8 mouse cellular contexts compared by ENCODE assay signal in the genomic region with DNA sequence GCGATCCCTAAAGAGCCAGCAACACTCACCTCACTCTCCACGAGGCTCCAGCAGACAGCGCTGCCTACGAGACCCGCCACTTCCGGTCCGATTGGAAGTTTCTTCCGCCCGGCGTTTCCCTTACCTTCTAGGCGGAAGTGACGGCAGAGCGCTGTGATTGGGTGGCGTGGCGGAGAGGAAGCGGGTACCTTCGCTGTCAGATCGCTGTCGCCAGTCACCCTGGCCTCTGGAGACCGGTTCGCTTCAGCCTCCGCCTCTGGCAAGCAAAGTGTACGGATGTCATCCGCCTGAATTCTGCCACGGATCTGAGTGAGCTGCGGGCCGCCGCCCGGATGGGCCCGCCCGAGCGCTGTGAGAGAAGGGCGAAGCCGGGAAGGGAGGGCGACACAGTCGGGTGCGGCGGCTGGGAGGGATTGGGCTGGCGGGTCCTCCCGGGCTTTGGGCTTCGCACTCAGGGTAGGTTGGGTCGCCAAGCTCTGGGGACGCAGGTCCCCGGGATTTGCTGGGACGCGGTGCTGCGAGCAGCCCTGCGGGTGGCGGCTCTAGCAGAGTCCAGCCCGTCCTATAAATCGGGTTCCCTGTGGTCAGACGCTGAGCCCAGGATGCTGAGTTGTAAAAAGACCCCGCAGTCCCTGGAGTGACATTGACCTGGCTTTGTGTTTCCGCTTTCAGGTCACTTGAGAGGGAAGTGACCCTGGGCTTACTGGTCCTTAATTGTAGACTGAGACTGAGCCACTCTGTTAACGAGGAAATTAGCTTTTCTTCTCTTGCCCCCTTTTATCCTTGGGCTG. TPM values are rescaled to one million over a fixed set of nuclear protein-coding genes. Genes with fewer than 3 reads are reported as not detected.
A peak's percentile ranks its signal among the peaks of the same experiment; 100 is the strongest.
DNase-seq lines count a peak whose midpoint lies in the region; ATAC-seq and TF ChIP-seq lines count a peak whose summit lies in the region.

A gene (plus strand): TSS at position 67 of the 791 bp plus-strand sequence.
A gene (minus strand): TSS at position 93 of the 791 bp plus-strand sequence.

- no peaks in the 10 kb centered on the region for H3K27me3 ChIP-seq in G1E (ENCODE audit: insufficient read depth, low read length)
- H3K27me3 ChIP-seq in forebrain, embryonic 16.5 days (replicated peaks; ENCODE audit: control insufficient read depth, insufficient read depth, low read length): no peaks in the 10 kb centered on the region
- no peaks in the 10 kb centered on the region for H3K27me3 ChIP-seq in lung, embryonic 14.5 days (ENCODE audit: insufficient read depth, low read length)
- H3K27me3 ChIP-seq in thymus, adult 2 months (ENCODE audit: control insufficient read depth, insufficient read depth, low read length): no peaks in the 10 kb centered on the region

- peak within 1 kb of the TSS; percentile 92 for H3K4me3 ChIP-seq in G1E (ENCODE audit: low read depth, low read length)
- peak within 1 kb of the TSS; percentile 93 for H3K4me3 ChIP-seq in forebrain, embryonic 16.5 days (replicated peaks; ENCODE audit: low read length)
- H3K4me3 ChIP-seq in layer of hippocampus, adult 2 months: peak within 1 kb of the TSS; percentile 83
- H3K4me3 ChIP-seq in lung, embryonic 14.5 days (ENCODE audit: low read depth, low read length): peak within 1 kb of the TSS; percentile 78
- H3K4me3 ChIP-seq in olfactory bulb, adult 2 months (ENCODE audit: insufficient read depth, low read depth, low read length): peak within 1 kb of the TSS; percentile 92
- peak within 1 kb of the TSS; percentile 69 for H3K4me3 ChIP-seq in thymus, adult 2 months (ENCODE audit: control insufficient read depth, insufficient read depth, low read length)

- H3K36me3 ChIP-seq in G1E (replicated peaks): peaks cover 56% of the 10 kb centered on the region
- H3K36me3 ChIP-seq in forebrain, embryonic 16.5 days (ENCODE audit: control insufficient read depth, insufficient read depth): peaks cover 2% of the 10 kb centered on the region; the same call in 1 of the 2 replicates
- H3K36me3 ChIP-seq in lung, embryonic 14.5 days (ENCODE audit: insufficient read depth): peaks cover 20% of the 10 kb centered on the region
- peaks cover 10% of the 10 kb centered on the region; the same call in 1 of the 2 replicates for H3K36me3 ChIP-seq in thymus, adult 2 months (ENCODE audit: control insufficient read depth, insufficient read depth, low read length)

- H3K4me2 ChIP-seq in forebrain, embryonic 16.5 days (ENCODE audit: low read length): peak within 1 kb of the TSS; percentile 80
- H3K4me2 ChIP-seq in lung, embryonic 14.5 days: peak within 1 kb of the TSS; percentile 84

- peak; percentile 97 for ATAC-seq in G1E (ENCODE audit: extremely low read depth, insufficient number of reproducible peaks, low FRiP score, poor library complexity, severe bottlenecking)
- ATAC-seq in forebrain, embryonic 16.5 days: peak; percentile 99
- peak; percentile 99 for ATAC-seq in lung, embryonic 14.5 days (ENCODE audit: insufficient read depth)

- H3K9ac ChIP-seq in forebrain, embryonic 16.5 days (replicated peaks; ENCODE audit: low read depth, low read length): peak within 1 kb of the TSS; percentile 95
- peak within 1 kb of the TSS; percentile 75 for H3K9ac ChIP-seq in lung, embryonic 14.5 days

- peak within 1 kb of the TSS; percentile 95 for H3K27ac ChIP-seq in forebrain, embryonic 16.5 days (ENCODE audit: low read length)
- H3K27ac ChIP-seq in layer of hippocampus, adult 2 months: peak within 1 kb of the TSS; percentile 92
- H3K27ac ChIP-seq in lung, embryonic 14.5 days (ENCODE audit: low read depth): peak within 1 kb of the TSS; percentile 87
- peak within 1 kb of the TSS; percentile 85 for H3K27ac ChIP-seq in olfactory bulb, adult 2 months (ENCODE audit: insufficient read depth, low read depth, low read length)
- H3K27ac ChIP-seq in thymus, adult 2 months (ENCODE audit: control insufficient read depth, insufficient read depth, low read length): peak within 1 kb of the TSS; percentile 39

- peaks cover 23% of the 10 kb centered on the region for H3K4me1 ChIP-seq in G1E (ENCODE audit: insufficient read depth, low read depth, low read length)
- H3K4me1 ChIP-seq in forebrain, embryonic 16.5 days (replicated peaks; ENCODE audit: control insufficient read depth, insufficient read depth, low read length): peaks cover 15% of the 10 kb centered on the region
- peaks cover 4% of the 10 kb centered on the region for H3K4me1 ChIP-seq in lung, embryonic 14.5 days (ENCODE audit: insufficient read depth)
- peaks cover 2% of the 10 kb centered on the region; the same call in 1 of the 2 replicates for H3K4me1 ChIP-seq in olfactory bulb, adult 2 months (ENCODE audit: control insufficient read depth, insufficient read depth, low read length)
- peaks cover 3% of the 10 kb centered on the region for H3K4me1 ChIP-seq in thymus, adult 2 months (replicated peaks; ENCODE audit: control insufficient read depth, insufficient read depth, low read length)

- WGBS in forebrain, embryonic 16.5 days: under 1% methylated on average over 55 of the region's 55 CpGs
- under 1% methylated on average over 55 of the region's 55 CpGs for WGBS in lung, embryonic 14.5 days
- WGBS in olfactory bulb, adult 2 months: under 1% methylated on average over 55 of the region's 55 CpGs
- under 1% methylated on average over 55 of the region's 55 CpGs for WGBS in thymus, adult 2 months

- TF ChIP-seq CTCF in G1E (IDR thresholded peaks at IDR 0.05; ENCODE audit: low read depth, low read length): no peak
- 0 out of 2 replicates have a peak, but pooled peaks have one; percentile 7 for TF ChIP-seq CTCF in layer of hippocampus, adult 2 months (conservative IDR thresholded peaks at IDR 0.05)
- no peak for TF ChIP-seq CTCF in lung, embryonic 14.5 days (IDR thresholded peaks at IDR 0.05; ENCODE audit: low read depth)
- no peak for TF ChIP-seq CTCF in olfactory bulb, adult 2 months (IDR thresholded peaks at IDR 0.05; ENCODE audit: insufficient read depth, low read depth, low read length)
- peak; percentile 46; the same call in 1 of the 2 replicates for TF ChIP-seq CTCF in thymus, adult 2 months (IDR thresholded peaks at IDR 0.05; ENCODE audit: borderline replicate concordance, control insufficient read depth, extremely low read depth, insufficient read depth, low read length, poor library complexity)

- H3K9me3 ChIP-seq in G1E (replicated peaks): no peaks in the 10 kb centered on the region
- H3K9me3 ChIP-seq in forebrain, embryonic 16.5 days (ENCODE audit: control insufficient read depth, low read length): no peaks in the 10 kb centered on the region
- no peaks in the 10 kb centered on the region for H3K9me3 ChIP-seq in lung, embryonic 14.5 days (ENCODE audit: low read depth, low read length)

- TF ChIP-seq POLR2A in olfactory bulb, adult 2 months (IDR thresholded peaks at IDR 0.05; ENCODE audit: insufficient read depth, low read depth, low read length): peak; percentile 95
- TF ChIP-seq POLR2A in thymus, adult 2 months (IDR thresholded peaks at IDR 0.05; ENCODE audit: control insufficient read depth, extremely low read depth, insufficient read depth, low read length, poor library complexity): peak; percentile 93

- intact Hi-C loops in heart, postnatal 36 days (cut with DNase I): loop anchor here (10.0 kb wide), 1 partner anchor 522 kb away; a partner anchor contains a TSS

- DNase-seq in G1E (ENCODE audit: low spot score): peak; percentile 94
- peak; percentile 93 to 97 for DNase-seq in cerebellum, adult 18-20 months
- peak; percentile 93 to 94 for DNase-seq in heart, postnatal 36 days
- DNase-seq in layer of hippocampus, adult 2 months (ENCODE audit: low spot score in 2 of 2): peak; percentile 94 to 95
- peak; percentile 99 for DNase-seq in lung, embryonic 14.5 days
- DNase-seq in thymus, adult 2 months: peak; percentile 95

RNA-seq across cellular contexts. Expression of the first gene that starts in this region (rescaled TPM):
- total RNA-seq in G1E (2014; fragmentation: Nextera tagmentation): 42.7 and 59.4 TPM in 2 replicates
- 41.7 and 42.4 TPM in 2 replicates for total RNA-seq in G1E (2017)
- polyA plus RNA-seq in G1E (2012): 2.6 and 2.7 TPM in 2 replicates
- 45.4 and 48.2 TPM in 2 replicates for polyA plus RNA-seq in forebrain, embryonic 16.5 days (2015; fragmentation: Nextera tagmentation; extraction: Ambion mirVana)
- total RNA-seq in heart, postnatal 36 days (2021): 10 to 100 TPM in 1 of 2 experiments, 1 to 10 TPM in 1; 9.6 to 10.5 TPM
- total RNA-seq in layer of hippocampus, adult 2 months (2021): 10 to 100 TPM; 38.9 to 40.3 TPM
- polyA plus RNA-seq in lung, embryonic 14.5 days (2014; fragmentation: Nextera tagmentation; extraction: Ambion mirVana): 21.9 and 22.0 TPM in 2 replicates
- not detected in 2 replicates for polyA plus RNA-seq in olfactory bulb, adult 2 months (2012; ENCODE audit: insufficient read depth, insufficient read length, low replicate concordance, missing spikeins)
- 18.8 and 19.6 TPM in 2 replicates for polyA plus RNA-seq in thymus, adult 2 months (2012; rRNA removed)

RNA-seq across cellular contexts. Expression of the second gene that starts in this region (rescaled TPM):
- total RNA-seq in G1E (2014; fragmentation: Nextera tagmentation) (52.4 and 52.7 TPM in 2 replicates), G1E (2017) (95.8 and 114 TPM in 2 replicates)
- 3.9 and 4.2 TPM in 2 replicates for polyA plus RNA-seq in G1E (2012)
- 53.3 and 64.6 TPM in 2 replicates for polyA plus RNA-seq in forebrain, embryonic 16.5 days (2015; fragmentation: Nextera tagmentation; extraction: Ambion mirVana)
- total RNA-seq in heart, postnatal 36 days (2021): 10 to 100 TPM in 1 of 2 experiments, 1 to 10 TPM in 1; 10.0 to 10.2 TPM
- 10 to 100 TPM; 23.2 to 27.9 TPM for total RNA-seq in layer of hippocampus, adult 2 months (2021)
- polyA plus RNA-seq in lung, embryonic 14.5 days (2014; fragmentation: Nextera tagmentation; extraction: Ambion mirVana): 45.3 and 45.8 TPM in 2 replicates
- not detected in 2 replicates for polyA plus RNA-seq in olfactory bulb, adult 2 months (2012; ENCODE audit: insufficient read depth, insufficient read length, low replicate concordance, missing spikeins)
- polyA plus RNA-seq in thymus, adult 2 months (2012; rRNA removed): 30.1 and 31.7 TPM in 2 replicates

Comparison
In these comparisons a context has a peak if more than half of its experiments do, and no peak if none do; other contexts are left out.
1. Peak in every context shown above with its lines: DNase-seq, ATAC-seq, H3K4me3 ChIP-seq and H3K27ac ChIP-seq.
2. CTCF ChIP-seq: peak in layer of hippocampus, adult 2 months (single experiment) and thymus, adult 2 months (single experiment); none in G1E (single experiment), lung, embryonic 14.5 days (single experiment) and olfactory bulb, adult 2 months (single experiment).
3. H3K27ac ChIP-seq: peak in every context shown above with its lines; median percentile 95 in forebrain, embryonic 16.5 days; 92 in layer of hippocampus, adult 2 months; 87 in lung, embryonic 14.5 days; 85 in olfactory bulb, adult 2 months; 39 in thymus, adult 2 months.